Mouse (Mus musculus) liver, postnatal 0 days (tissue): ENCODE data around the gene Dqx1. TPM values are rescaled to one million over a fixed set of nuclear protein-coding genes. Genes with fewer than 3 reads are reported as not detected.

Source experiments
- ATAC-seq: fragments of 200-750 bp; cut with Nextera tagmentation; 2 replicates; pipeline ENCODE4 v1.8.0; 2017; ENCODE audit warnings: mild to moderate bottlenecking, moderate library complexity
- DNase-seq: peaks from one replicate; pipeline ENCODE4 v3.0.0-alpha.2; 2016
- H3K27ac ChIP-seq: fragments of 300-500 bp; sonication (generic); 2 replicates; pipeline ENCODE4 v1.5.1; 2014; ENCODE audit warnings: antibody characterized with exemption, moderate library complexity, mild to moderate bottlenecking, low read depth
- H3K27me3 ChIP-seq: fragments of 300-500 bp; sonication (generic); 2 replicates; pipeline ENCODE4 v1.6.1; 2014; ENCODE audit warnings: low read length, control low read depth, mixed read lengths; ENCODE audit not compliant: insufficient read depth
- H3K36me3 ChIP-seq: fragments of 300-500 bp; sonication (generic); replicated peaks from 2 replicates; pipeline ENCODE4 v1.6.1; 2014; ENCODE audit warnings: mild to moderate bottlenecking, control low read depth, low read length, moderate library complexity, mixed read lengths; ENCODE audit not compliant: insufficient read depth
- H3K4me1 ChIP-seq: fragments of 300-500 bp; sonication (generic); 2 replicates; pipeline ENCODE4 v1.6.1; 2014; ENCODE audit warnings: antibody characterized with exemption, mild to moderate bottlenecking, control low read depth; ENCODE audit not compliant: insufficient read depth
- H3K4me2 ChIP-seq: fragments of 300-500 bp; sonication (generic); 2 replicates; pipeline ENCODE4 v1.6.1; 2014; ENCODE audit warnings: low read depth, mild to moderate bottlenecking, low read length, moderate library complexity, mixed read lengths
- H3K4me3 ChIP-seq: fragments of 300-500 bp; sonication (generic); 2 replicates; pipeline ENCODE4 v1.5.1; 2014; ENCODE audit warnings: low read depth, low read length
- H3K9ac ChIP-seq: fragments of 300-500 bp; sonication (generic); replicated peaks from 2 replicates; pipeline ENCODE4 v1.6.1; 2014; ENCODE audit warnings: mild to moderate bottlenecking, moderate library complexity
- H3K9me3 ChIP-seq: fragments of 300-500 bp; sonication (generic); 2 replicates; pipeline ENCODE4 v1.6.1; 2016; ENCODE audit warnings: mild to moderate bottlenecking, control low read depth, low read length, mixed read lengths
- CTCF ChIP-seq: sonication (generic); IDR thresholded peaks from 2 replicates; pipeline ENCODE4 v1.5.1; 2016; ENCODE audit warnings: antibody characterized with exemption, low read depth
- EP300 ChIP-seq: IDR thresholded peaks from 2 replicates; pipeline ENCODE4 v1.6.1; 2016; ENCODE audit warnings: antibody characterized with exemption, low read depth, mild to moderate bottlenecking
- WGBS: fragments of 180-500 bp; shearing (Covaris S2); extraction: QIAGEN DNeasy Blood & Tissue Kit; methylation state at CpG from one replicate; pipeline ENCODE4 v1.1.7; 2014; ENCODE audit not compliant: insufficient replicate concordance; 5-methylcytosine and 5-hydroxymethylcytosine counted together
- polyA plus RNA-seq: library from polyadenylated mRNA; unstranded; fragments of >200 nt; fragmentation: Nextera tagmentation; extraction: Ambion mirVana; gene quantifications from 2 replicates; pipeline ENCODE4 v1.2.1, GENCODE M21; 2015

Dqx1 gene
- polyA plus RNA-seq, 1 experiment from 2014 or later = 7.5 TPM

GRCm38 (mm10) chr6:83023008-83023407 lies 34.6 kb upstream of the Dqx1 start:
- H3K4me1 ChIP-seq = peaks cover 55% of the 10 kb centered on the region
- WGBS = 74% methylated on average over 9 of the region's 9 CpGs
- H3K4me3 ChIP-seq = no peak overlapping the region
- no peak overlapping the region for H3K27ac ChIP-seq
- DNase-seq (no peak), ATAC-seq (0 out of 2 replicates have a peak, but pooled peaks have one; percentile 44)
- H3K27me3 ChIP-seq = no peaks in the 10 kb centered on the region
- no peak overlapping the region for H3K4me2 ChIP-seq
- H3K36me3 ChIP-seq = no peaks in the 10 kb centered on the region
- no peak for TF ChIP-seq CTCF
- peak; percentile 34; the same call in 1 of the 2 replicates for TF ChIP-seq EP300
- no peaks in the 10 kb centered on the region for H3K9me3 ChIP-seq
- H3K9ac ChIP-seq = no peak overlapping the region

- Histone ChIP-seq H3K27ac (no peak overlapping the region), H3K27me3 (0 out of 2 replicates have a peak, but pooled peaks cover 3% of the 10 kb centered on the region), H3K9ac (no peak overlapping the region), H3K4me1 (peaks cover 55% of the 10 kb centered on the region), H3K4me2 (no peak overlapping the region), H3K4me3 (no peak overlapping the region), H3K9me3 (no peaks in the 10 kb centered on the region), H3K36me3 (no peaks in the 10 kb centered on the region)
- no peak for TF ChIP-seq EP300
- TF ChIP-seq CTCF = no peak
- DNase-seq (no peak), ATAC-seq (no peak)
- WGBS = 84% methylated on average over 2 of the region's 2 CpGs
Measured at GRCm38 (mm10) chr6:83023786-83024185, 33.9 kb upstream of the Dqx1 start.

GRCm38 (mm10) chr6:83024421-83024820 lies 33.2 kb upstream of the Dqx1 start:
- TF ChIP-seq CTCF = no peak
- no peak for TF ChIP-seq EP300
- Histone ChIP-seq H3K4me1 (peaks cover 53% of the 10 kb centered on the region), H3K27me3 (0 out of 2 replicates have a peak, but pooled peaks cover 3% of the 10 kb centered on the region), H3K9me3 (no peaks in the 10 kb centered on the region), H3K4me2 (no peak overlapping the region), H3K4me3 (no peak overlapping the region), H3K9ac (no peak overlapping the region), H3K36me3 (no peaks in the 10 kb centered on the region), H3K27ac (peak overlapping the region; percentile 4; the same call in 1 of the 2 replicates)
- DNase-seq = no peak
- ATAC-seq = no peak
- 55% methylated on average over 4 of the region's 4 CpGs for WGBS

- DNase-seq (no peak), ATAC-seq (no peak)
- H3K9ac ChIP-seq = no peak overlapping the region
- no peaks in the 10 kb centered on the region for H3K9me3 ChIP-seq
- H3K4me2 ChIP-seq = no peak overlapping the region
- H3K36me3 ChIP-seq = no peaks in the 10 kb centered on the region
- no peak overlapping the region for H3K27ac ChIP-seq
- H3K27me3 ChIP-seq = 0 out of 2 replicates have a peak, but pooled peaks cover 3% of the 10 kb centered on the region
- 83% methylated on average over 4 of the region's 4 CpGs for WGBS
- H3K4me1 ChIP-seq = peaks cover 45% of the 10 kb centered on the region
- TF ChIP-seq EP300 (no peak), CTCF (no peak)
- no peak overlapping the region for H3K4me3 ChIP-seq
Measured at GRCm38 (mm10) chr6:83025221-83025620, 32.4 kb upstream of the Dqx1 start.

- Histone ChIP-seq H3K36me3 (peaks cover 14% of the 10 kb centered on the region), H3K9ac (no peak overlapping the region), H3K4me2 (no peak overlapping the region)
Measured at GRCm38 (mm10) chr6:83027293-83027692, 30.4 kb upstream of the Dqx1 start.

GRCm38 (mm10) chr6:83027706-83028105 lies 29.9 kb upstream of the Dqx1 start:
- Histone ChIP-seq H3K9me3 (no peaks in the 10 kb centered on the region), H3K9ac (no peak overlapping the region), H3K4me1 (peaks cover 33% of the 10 kb centered on the region), H3K36me3 (peaks cover 14% of the 10 kb centered on the region), H3K27ac (no peak overlapping the region), H3K27me3 (peaks cover 13% of the 10 kb centered on the region; the same call in 1 of the 2 replicates), H3K4me2 (no peak overlapping the region), H3K4me3 (no peak overlapping the region)
- DNase-seq (no peak), ATAC-seq (no peak)
- no peak for TF ChIP-seq EP300
- TF ChIP-seq CTCF = no peak
- WGBS = 36% methylated on average over 6 of the region's 9 CpGs

More at GRCm38 (mm10) chr6:83027293-83027692, 30.4 kb upstream of the Dqx1 start:
- Histone ChIP-seq H3K27me3 (peaks cover 13% of the 10 kb centered on the region; the same call in 1 of the 2 replicates), H3K4me3 (no peak overlapping the region), H3K9me3 (no peaks in the 10 kb centered on the region), H3K4me1 (peaks cover 33% of the 10 kb centered on the region), H3K27ac (no peak overlapping the region)
- TF ChIP-seq EP300 (no peak), CTCF (no peak)
- ATAC-seq (no peak), DNase-seq (no peak)
- WGBS = 75% methylated on average over 8 of the region's 8 CpGs
